Mouse (Mus musculus) left cerebral cortex, postnatal 36 days (tissue): ENCODE measurements around the gene Nelfe. TPM values are rescaled to one million over a fixed set of nuclear protein-coding genes. Genes with fewer than 3 reads are reported as not detected.
"Not testable (repeated sequence)": the region's sequence is repeated elsewhere in the genome, so short reads cannot be mapped to it uniquely, and the experiment has no call there.

Experiments
- DNase-seq, 2 experiments: peaks; one replicate each; pipeline ENCODE4 v3.0.0; 2021 to 2022; ENCODE audit warnings: low spot score in 2 of 2, mixed read lengths in 1 of 2
- intact Hi-C: fragments of 180-260 bp; cut with DNase I; formaldehyde crosslinking; loops from one replicate; pipeline ENCODE4 v1.15.1; 2025
- total RNA-seq, 2 experiments: library from RNA; stranded (reverse); gene quantifications; 2 replicates each; pipeline ENCODE4 v1.2.3; 2021

Gene Nelfe
- total RNA-seq, 2 experiments from 2014 or later, result 35.5 to 36.6 TPM

GRCm38 (mm10) chr17:34884704-34885103 is 34.5 kb downstream of the Nelfe start:
- DNase-seq, result no peak
- intact Hi-C loops, result no loop called here

- DNase-seq, result no peak
- intact Hi-C loops, result no loop called here
These were observed 35.4 kb downstream of the Nelfe start for GRCm38 (mm10) chr17:34885615-34886014.

- intact Hi-C loops, result no loop called here
- no peak for DNase-seq
These were observed 37.8 kb downstream of the Nelfe start for GRCm38 (mm10) chr17:34887942-34888341.

GRCm38 (mm10) chr17:34890074-34890743 is 40.0 kb downstream of the Nelfe start:
- intact Hi-C loops, result loop anchor here (5.0 kb wide), 2 partner anchors 38 to 53 kb away; partner anchors contain the start of genes Dxo, Nelfe, Skiv2l and Stk19
- DNase-seq, result no peak

- intact Hi-C loops, result loop anchor here (5.0 kb wide), 2 partner anchors 39 to 54 kb away; partner anchors contain the start of genes Dxo, Nelfe, Skiv2l and Stk19
- DNase-seq, result no peak
These were observed 41.2 kb downstream of the Nelfe start for GRCm38 (mm10) chr17:34891377-34891776.

GRCm38 (mm10) chr17:34893072-34893824 is 43.1 kb downstream of the Nelfe start:
- intact Hi-C loops, result loop anchor here (5.0 kb wide), 2 partner anchors 41 to 56 kb away; partner anchors contain the start of genes Dxo, Nelfe, Skiv2l and Stk19
- DNase-seq, result no peak

GRCm38 (mm10) chr17:34894074-34894597 is 43.9 kb downstream of the Nelfe start:
- peak; percentile 90 to 93 for DNase-seq
- intact Hi-C loops, result loop anchor here (5.0 kb wide), 2 partner anchors 42 to 57 kb away; partner anchors contain the start of genes Dxo, Nelfe, Skiv2l and Stk19

GRCm38 (mm10) chr17:34894801-34895530 is 44.8 kb downstream of the Nelfe start:
- intact Hi-C loops, result loop anchor here (5.0 kb wide), 5 partner anchors 43 to 342 kb away; partner anchors contain the start of genes Dxo, Nelfe, Nfkbil1 and Ppt2
- peak; percentile 33 to 56 for DNase-seq

- DNase-seq, result no peak
- intact Hi-C loops, result loop anchor here (5.0 kb wide), 3 partner anchors 57 to 342 kb away; partner anchors contain the start of genes Nfkbil1, Ppt2 and Prrt1
These were observed 45.5 kb downstream of the Nelfe start for GRCm38 (mm10) chr17:34895724-34896123.

GRCm38 (mm10) chr17:34896366-34896765 is 46.2 kb downstream of the Nelfe start:
- intact Hi-C loops, result loop anchor here (5.0 kb wide), 3 partner anchors 56 to 341 kb away; partner anchors contain the start of genes Nfkbil1, Ppt2 and Prrt1
- DNase-seq, result no peak

- DNase-seq, result peak in 1 of 2 experiments; percentile 49
- intact Hi-C loops, result loop anchor here (5.0 kb wide), 3 partner anchors 55 to 340 kb away; partner anchors contain the start of genes Nfkbil1, Ppt2 and Prrt1
These were observed 47.4 kb downstream of the Nelfe start for GRCm38 (mm10) chr17:34897373-34898159.

GRCm38 (mm10) chr17:34898160-34898586 is 48.0 kb downstream of the Nelfe start, which contains the start of the genes C2 and Ehmt2:
Gene C2, minus strand, starts transcription at chr17:34898265.
Gene Ehmt2, plus strand, starts transcription at chr17:34898469.
- intact Hi-C loops, result loop anchor here (5.0 kb wide), 3 partner anchors 54 to 339 kb away; partner anchors contain the start of genes Nfkbil1, Ppt2 and Prrt1
- peak; percentile 86 to 90 for DNase-seq

GRCm38 (mm10) chr17:34898706-34899052 is 48.5 kb downstream of the Nelfe start:
- peak in 1 of 2 experiments; percentile 38 for DNase-seq
- intact Hi-C loops, result loop anchor here (5.0 kb wide), 3 partner anchors 54 to 339 kb away; partner anchors contain the start of genes Nfkbil1, Ppt2 and Prrt1

- DNase-seq, result peak; percentile 39 to 52
- intact Hi-C loops, result loop anchor here (5.0 kb wide), 3 partner anchors 53 to 338 kb away; partner anchors contain the start of genes Nfkbil1, Ppt2 and Prrt1
These were observed 49.1 kb downstream of the Nelfe start for GRCm38 (mm10) chr17:34899053-34899889.

- intact Hi-C loops, result loop anchor here (5.0 kb wide), 3 partner anchors 52 to 337 kb away; partner anchors contain the start of genes Nfkbil1, Ppt2 and Prrt1
- DNase-seq, result no peak
These were observed 49.7 kb downstream of the Nelfe start for GRCm38 (mm10) chr17:34899890-34900243.

GRCm38 (mm10) chr17:34900826-34901225 is 50.6 kb downstream of the Nelfe start:
- DNase-seq, intact Hi-C loops: not testable (repeated sequence)

- DNase-seq, intact Hi-C loops: not testable (repeated sequence)
These were observed 51.8 kb downstream of the Nelfe start for GRCm38 (mm10) chr17:34901948-34902347.
